Mouse (Mus musculus): ENCODE measurements around the gene Mbnl2. TPM values are rescaled to one million over a fixed set of nuclear protein-coding genes. Genes with fewer than 3 reads are reported as not detected.

Gene Mbnl2
- polyA plus RNA-seq, 1 experiment from 2014 or later, result 45.5 TPM

DNA sequence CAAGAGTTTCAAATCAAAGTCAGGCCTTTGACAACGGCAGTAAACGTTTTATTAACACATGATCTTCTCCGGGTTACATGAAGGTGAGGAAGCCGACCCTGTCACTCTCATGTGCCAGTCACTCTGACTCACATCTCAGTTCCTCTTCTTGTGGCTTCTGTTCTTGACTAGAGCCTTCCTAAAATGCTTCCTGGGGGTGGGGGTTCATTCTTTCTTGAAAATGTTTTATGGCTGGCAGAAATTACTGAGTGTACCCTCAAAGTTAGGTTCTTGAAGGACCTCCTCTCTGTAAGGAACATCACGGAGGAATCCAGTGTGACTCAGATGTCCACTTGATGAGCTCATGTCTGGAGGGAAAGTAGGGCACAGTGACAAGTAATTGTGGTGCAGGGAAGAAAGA is 50.2 kb downstream of the Mbnl2 start:
- Histone ChIP-seq H3K9me3 (replicated peaks) (no peaks in the 10 kb centered on the region), H3K4me1 (peaks cover 10% of the 10 kb centered on the region; the same call in 1 of the 2 replicates), H3K27ac (no peak overlapping the region), H3K4me3 (no peak overlapping the region), H3K36me3 (peaks cover 25% of the 10 kb centered on the region), H3K27me3 (ENCODE audit: low read depth, poor library complexity, severe bottlenecking) (no peaks in the 10 kb centered on the region)
- WGBS, result 87% methylated on average over 5 of the region's 5 CpGs
- no peak for DNase-seq (ENCODE audit: low spot score)

DNA sequence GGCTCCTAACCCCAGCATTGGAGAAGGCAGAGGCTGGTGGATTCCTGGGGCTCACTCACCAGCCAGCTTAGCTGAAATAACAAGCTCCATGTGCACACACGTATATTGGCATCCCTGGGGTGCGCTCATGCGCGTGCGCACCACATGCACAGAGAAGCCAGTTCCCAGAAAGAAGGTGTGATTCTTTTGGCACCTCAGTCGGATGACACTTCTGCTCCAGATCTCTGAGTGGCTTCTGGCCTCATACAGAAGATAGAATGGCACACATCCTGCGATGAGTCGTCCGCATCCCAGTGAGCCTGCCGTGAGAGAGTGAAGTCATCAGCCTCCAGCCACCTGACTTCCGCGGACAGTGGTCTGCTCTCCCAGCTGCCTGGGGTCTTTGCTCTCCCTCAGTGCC is 55.0 kb downstream of the Mbnl2 start:
- DNase-seq (ENCODE audit: low spot score), result no peak
- H3K27ac ChIP-seq, result no peak overlapping the region
- H3K9me3 ChIP-seq (replicated peaks), result no peaks in the 10 kb centered on the region
- H3K4me3 ChIP-seq, result no peak overlapping the region
- H3K27me3 ChIP-seq (ENCODE audit: low read depth, poor library complexity, severe bottlenecking), result no peaks in the 10 kb centered on the region
- H3K4me1 ChIP-seq, result peaks cover 6% of the 10 kb centered on the region; the same call in 1 of the 2 replicates
- H3K36me3 ChIP-seq, result peaks cover 17% of the 10 kb centered on the region; the same call in 1 of the 2 replicates
- 84% methylated on average over 12 of the region's 12 CpGs for WGBS

DNA sequence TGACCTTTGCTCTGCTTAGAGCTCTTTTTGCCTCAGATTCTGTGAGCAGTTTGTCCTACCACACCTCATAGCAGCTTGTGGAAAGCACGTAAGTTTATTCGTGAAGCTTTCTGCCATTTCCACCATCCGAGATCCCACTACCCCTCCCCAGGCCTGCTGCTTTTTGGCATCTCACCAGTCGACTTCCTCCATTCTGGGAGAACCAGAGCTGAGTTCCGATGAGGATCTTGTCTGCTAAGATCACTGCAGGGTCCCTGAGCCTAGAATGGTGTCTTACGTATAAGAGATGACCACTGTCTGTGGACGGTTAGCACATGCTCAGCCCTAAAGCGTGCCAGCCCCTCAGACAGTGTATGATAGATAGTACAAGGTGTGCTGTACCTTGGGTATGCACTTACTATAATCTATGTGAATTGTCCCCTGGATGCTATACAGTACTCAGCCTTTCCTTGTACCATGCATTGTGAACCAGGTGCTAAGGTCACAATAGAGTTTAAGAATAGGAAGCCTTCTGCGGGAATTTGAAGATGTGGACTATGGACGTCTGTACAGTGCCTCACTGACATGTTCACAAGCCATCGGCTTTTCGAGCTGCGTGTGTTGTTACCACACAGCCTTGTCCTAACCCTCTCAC is 55.5 kb downstream of the Mbnl2 start:
- Histone ChIP-seq H3K36me3 (peaks cover 13% of the 10 kb centered on the region; the same call in 1 of the 2 replicates), H3K4me3 (no peak overlapping the region), H3K4me1 (peaks cover 6% of the 10 kb centered on the region; the same call in 1 of the 2 replicates), H3K27me3 (ENCODE audit: low read depth, poor library complexity, severe bottlenecking) (no peaks in the 10 kb centered on the region), H3K27ac (no peak overlapping the region), H3K9me3 (replicated peaks) (no peaks in the 10 kb centered on the region)
- DNase-seq (ENCODE audit: low spot score), result no peak
- WGBS, result 88% methylated on average over 13 of the region's 13 CpGs

DNA sequence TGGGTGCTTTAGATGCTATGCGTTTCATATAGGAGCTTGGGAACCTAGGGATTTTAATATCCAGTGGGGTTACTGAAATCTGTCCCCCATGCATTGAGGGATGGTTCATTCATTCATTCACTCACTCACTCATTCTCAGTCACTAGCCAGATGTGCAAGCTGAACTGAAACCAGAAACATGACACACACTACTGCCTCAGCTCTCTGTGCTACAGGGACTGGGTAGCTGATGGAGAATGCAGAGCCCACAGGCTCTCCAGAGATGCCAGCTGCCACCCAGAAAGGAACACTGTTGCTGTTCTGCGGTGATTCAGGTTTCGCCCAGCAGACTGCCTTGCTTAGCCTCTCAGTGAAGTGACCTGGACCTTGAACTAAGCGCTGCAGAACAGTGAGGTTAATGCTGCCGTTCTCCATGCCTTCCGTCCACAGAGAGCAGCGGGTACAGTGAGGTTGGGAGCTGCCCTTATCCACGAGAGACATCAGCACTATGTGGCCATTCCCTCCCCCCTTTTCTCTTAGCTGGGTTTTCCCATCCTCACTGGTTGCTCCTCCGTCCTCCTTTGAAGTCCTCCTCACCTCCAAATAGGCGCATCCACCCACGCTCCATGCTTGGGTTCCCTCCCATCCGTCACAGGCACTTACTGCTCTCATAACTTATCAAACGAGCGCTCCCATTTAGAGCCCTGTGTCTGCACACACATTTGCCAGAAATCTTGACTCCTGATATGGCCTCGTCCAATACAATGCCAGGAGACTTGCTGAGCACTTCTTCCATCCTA is 58.2 kb downstream of the Mbnl2 start:
- H3K27me3 ChIP-seq (ENCODE audit: low read depth, poor library complexity, severe bottlenecking), result no peaks in the 10 kb centered on the region
- no peak overlapping the region for H3K4me3 ChIP-seq
- no peaks in the 10 kb centered on the region for H3K9me3 ChIP-seq (replicated peaks)
- peaks cover 19% of the 10 kb centered on the region for H3K4me1 ChIP-seq
- DNase-seq (ENCODE audit: low spot score), result no peak
- no peak overlapping the region for H3K27ac ChIP-seq
- 87% methylated on average over 15 of the region's 15 CpGs for WGBS
- 0 out of 2 replicates have a peak, but pooled peaks cover 3% of the 10 kb centered on the region for H3K36me3 ChIP-seq

DNA sequence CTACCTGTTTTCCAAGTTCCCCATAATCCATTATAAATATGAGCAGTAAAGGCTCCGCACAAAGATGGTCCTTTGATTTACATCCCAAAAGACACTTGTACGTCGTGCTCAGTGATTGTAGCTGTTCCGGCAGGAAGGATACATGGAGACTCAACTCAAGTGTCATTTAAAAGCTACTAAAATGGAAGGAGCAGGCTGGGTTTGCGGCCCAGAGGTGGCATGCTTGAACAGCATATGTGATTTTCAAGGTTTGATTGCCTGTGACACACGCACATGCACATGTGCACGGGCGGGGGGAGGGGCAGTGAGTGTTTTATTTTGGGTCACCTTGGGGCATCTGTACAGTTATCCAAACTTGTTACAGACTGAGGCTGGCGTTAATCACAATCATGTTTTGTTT is 59.9 kb downstream of the Mbnl2 start:
- peaks cover 16% of the 10 kb centered on the region for H3K4me1 ChIP-seq
- no peak overlapping the region for H3K27ac ChIP-seq
- H3K27me3 ChIP-seq (ENCODE audit: low read depth, poor library complexity, severe bottlenecking), result no peaks in the 10 kb centered on the region
- DNase-seq (ENCODE audit: low spot score), result no peak
- 0 out of 2 replicates have a peak, but pooled peaks cover 3% of the 10 kb centered on the region for H3K36me3 ChIP-seq
- H3K4me3 ChIP-seq, result no peak overlapping the region
- 89% methylated on average over 9 of the region's 9 CpGs for WGBS
- H3K9me3 ChIP-seq (replicated peaks), result no peaks in the 10 kb centered on the region

DNA sequence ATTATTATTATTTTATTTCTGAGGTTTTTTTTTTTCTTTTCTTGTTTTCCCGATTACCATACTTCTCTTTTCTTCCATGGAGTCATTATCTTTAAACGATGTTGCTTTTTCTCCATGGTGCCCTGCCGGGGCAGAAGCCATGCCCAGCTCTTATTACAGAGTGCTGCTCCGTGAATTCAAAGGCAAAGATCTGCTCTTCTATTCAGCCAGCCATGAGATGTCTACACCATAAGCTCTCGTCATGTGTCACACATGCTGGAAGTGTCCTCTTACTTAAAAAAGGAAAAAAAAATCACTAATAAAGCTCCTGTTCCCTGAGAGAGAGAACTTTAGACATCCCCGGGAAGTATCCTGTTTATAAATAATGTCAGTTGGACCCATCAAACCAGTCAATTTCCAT is 60.4 kb downstream of the Mbnl2 start:
- WGBS, result 77% methylated on average over 6 of the region's 6 CpGs
- H3K4me1 ChIP-seq, result peaks cover 13% of the 10 kb centered on the region
- H3K36me3 ChIP-seq, result 0 out of 2 replicates have a peak, but pooled peaks cover 3% of the 10 kb centered on the region
- H3K4me3 ChIP-seq, result no peak overlapping the region
- H3K9me3 ChIP-seq (replicated peaks), result no peaks in the 10 kb centered on the region
- H3K27me3 ChIP-seq (ENCODE audit: low read depth, poor library complexity, severe bottlenecking), result no peaks in the 10 kb centered on the region
- H3K27ac ChIP-seq, result no peak overlapping the region
- no peak for DNase-seq (ENCODE audit: low spot score)

DNA sequence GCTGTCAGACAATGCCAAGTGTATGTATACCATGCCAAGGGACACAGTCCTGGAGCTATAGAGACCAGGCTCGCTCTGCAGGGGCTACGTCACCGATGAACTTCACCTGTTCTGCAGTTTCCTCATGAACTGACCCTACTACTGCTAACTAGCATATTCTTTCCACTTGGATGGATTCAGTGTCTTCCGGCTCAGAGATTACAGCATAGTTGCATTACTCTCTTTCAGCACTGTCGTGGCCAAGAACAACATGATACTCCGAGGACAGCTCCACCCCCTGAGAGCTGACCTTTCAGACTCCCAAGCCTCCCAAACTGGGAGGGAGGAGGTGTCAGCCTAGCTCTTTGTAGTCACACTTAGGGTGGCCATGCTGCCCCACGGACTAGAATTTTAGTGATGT is 60.9 kb downstream of the Mbnl2 start:
- WGBS, result 54% methylated on average over 7 of the region's 7 CpGs
- Histone ChIP-seq H3K4me3 (no peak overlapping the region), H3K27ac (no peak overlapping the region), H3K36me3 (0 out of 2 replicates have a peak, but pooled peaks cover 3% of the 10 kb centered on the region), H3K4me1 (peaks cover 13% of the 10 kb centered on the region), H3K27me3 (ENCODE audit: low read depth, poor library complexity, severe bottlenecking) (no peaks in the 10 kb centered on the region), H3K9me3 (replicated peaks) (no peaks in the 10 kb centered on the region)
- no peak for DNase-seq (ENCODE audit: low spot score)

DNA sequence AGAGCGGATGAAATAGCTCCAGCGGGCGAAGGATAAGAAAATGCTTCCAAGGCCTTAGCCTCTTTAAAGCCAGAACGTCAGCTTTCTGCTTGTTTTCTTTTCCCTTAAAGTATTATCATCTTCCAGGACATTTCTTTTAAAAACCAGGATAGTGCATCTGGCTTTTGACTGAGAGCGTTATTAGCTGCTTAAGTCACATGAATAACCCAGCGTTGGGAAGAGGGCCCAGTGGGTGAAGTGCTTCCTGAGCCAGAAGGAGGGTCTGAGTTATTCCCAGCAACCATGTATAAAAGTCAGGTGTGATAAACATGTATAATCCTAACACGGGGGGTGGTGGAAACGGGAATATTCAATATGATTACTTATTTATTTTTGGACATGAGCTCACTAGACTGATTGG is 61.4 kb downstream of the Mbnl2 start:
- no peak for DNase-seq (ENCODE audit: low spot score)
- Histone ChIP-seq H3K9me3 (replicated peaks) (no peaks in the 10 kb centered on the region), H3K36me3 (0 out of 2 replicates have a peak, but pooled peaks cover 3% of the 10 kb centered on the region), H3K27ac (no peak overlapping the region), H3K27me3 (ENCODE audit: low read depth, poor library complexity, severe bottlenecking) (no peaks in the 10 kb centered on the region), H3K4me3 (no peak overlapping the region), H3K4me1 (peaks cover 13% of the 10 kb centered on the region)
- WGBS, result 84% methylated on average over 8 of the region's 8 CpGs

DNA sequence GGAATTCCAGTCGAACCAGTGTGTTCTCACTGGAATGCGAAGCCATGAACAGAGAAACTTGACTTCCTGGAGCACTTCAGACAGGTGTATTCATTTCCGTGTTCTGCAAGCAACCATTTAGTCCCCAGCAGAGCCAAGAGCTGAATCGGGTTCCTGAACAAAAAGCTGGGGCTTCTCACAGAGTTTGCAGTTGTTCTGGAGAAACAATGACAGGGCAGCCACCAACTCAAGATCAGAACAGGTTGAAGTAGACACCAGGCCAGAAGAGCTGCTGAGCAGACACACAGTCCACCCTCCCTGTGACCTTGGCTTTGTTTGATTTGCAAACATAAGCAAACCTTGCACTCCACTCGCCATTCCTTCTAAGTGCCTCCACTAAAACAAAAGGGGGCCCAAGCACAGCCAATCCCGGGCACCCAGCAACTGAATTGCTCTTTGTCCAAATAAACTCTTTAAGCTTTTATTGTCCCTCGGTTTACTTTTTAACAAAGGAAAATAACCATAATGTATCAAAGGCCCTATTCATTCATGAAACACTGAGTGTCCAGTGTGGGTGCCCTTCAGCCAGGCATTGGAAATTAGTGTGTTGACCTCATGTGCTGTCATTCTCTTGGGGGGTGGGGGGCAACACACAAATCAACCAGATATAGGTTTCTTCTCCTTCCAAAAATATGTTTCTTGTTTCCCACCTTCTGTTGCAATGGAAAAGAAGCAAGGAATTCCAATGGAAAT is 62.4 kb downstream of the Mbnl2 start:
- 72% methylated on average over 7 of the region's 7 CpGs for WGBS
- DNase-seq (ENCODE audit: low spot score), result no peak
- 0 out of 2 replicates have a peak, but pooled peaks cover 3% of the 10 kb centered on the region for H3K36me3 ChIP-seq
- no peaks in the 10 kb centered on the region for H3K9me3 ChIP-seq (replicated peaks)
- H3K27me3 ChIP-seq (ENCODE audit: low read depth, poor library complexity, severe bottlenecking), result no peaks in the 10 kb centered on the region
- no peak overlapping the region; the same call in 1 of the 2 replicates for H3K27ac ChIP-seq
- no peak overlapping the region for H3K4me3 ChIP-seq
- peaks cover 13% of the 10 kb centered on the region for H3K4me1 ChIP-seq

DNA sequence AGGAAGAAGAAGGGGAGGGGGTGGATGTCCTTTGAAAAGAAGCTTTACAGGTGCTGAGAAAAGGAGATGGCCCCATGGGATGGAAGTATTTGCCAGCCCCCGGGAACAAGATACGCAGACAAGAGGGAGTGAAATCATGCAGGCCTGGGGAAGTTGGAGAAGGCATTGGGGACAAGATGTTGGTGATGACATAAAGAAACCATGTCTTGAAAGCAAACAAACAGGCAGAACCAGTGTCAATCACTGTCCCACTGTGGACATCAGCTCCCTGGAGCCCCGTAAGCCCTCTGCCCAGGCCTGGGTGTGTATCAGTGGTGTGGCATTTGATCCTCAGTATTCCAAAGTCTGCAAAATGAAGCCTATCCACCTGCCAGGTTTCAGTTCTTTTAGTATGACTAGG is 63.2 kb downstream of the Mbnl2 start:
- Histone ChIP-seq H3K27me3 (ENCODE audit: low read depth, poor library complexity, severe bottlenecking) (no peaks in the 10 kb centered on the region), H3K9me3 (replicated peaks) (no peaks in the 10 kb centered on the region), H3K4me3 (no peak overlapping the region), H3K36me3 (0 out of 2 replicates have a peak, but pooled peaks cover 3% of the 10 kb centered on the region), H3K27ac (no peak overlapping the region), H3K4me1 (peaks cover 13% of the 10 kb centered on the region)
- 87% methylated on average over 3 of the region's 3 CpGs for WGBS
- no peak for DNase-seq (ENCODE audit: low spot score)

DNA sequence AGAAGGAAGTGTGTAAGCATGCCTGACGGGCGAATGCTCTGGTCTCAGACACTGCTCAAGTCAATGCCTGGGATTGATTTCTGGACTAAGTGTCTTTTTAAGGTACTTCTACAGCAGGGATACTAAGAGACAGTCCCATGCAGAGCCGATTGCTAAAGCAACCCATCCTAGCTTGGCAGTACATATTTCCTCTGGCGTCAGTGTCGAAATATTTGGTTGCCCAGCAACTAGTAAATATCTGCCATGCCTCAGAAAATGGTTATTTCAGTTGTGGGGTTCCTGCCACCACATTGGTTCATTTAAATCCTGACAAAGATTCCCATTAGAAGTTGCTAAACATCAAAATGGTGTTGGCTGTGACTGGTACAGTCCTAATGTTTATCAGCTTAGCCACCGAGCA is 66.4 kb downstream of the Mbnl2 start:
- no peak overlapping the region for H3K4me3 ChIP-seq
- H3K27ac ChIP-seq, result no peak overlapping the region
- no peaks in the 10 kb centered on the region for H3K27me3 ChIP-seq (ENCODE audit: low read depth, poor library complexity, severe bottlenecking)
- H3K9me3 ChIP-seq (replicated peaks), result 0 out of 2 replicates have a peak, but pooled peaks cover 2% of the 10 kb centered on the region
- H3K4me1 ChIP-seq, result peaks cover 10% of the 10 kb centered on the region; the same call in 1 of the 2 replicates
- H3K36me3 ChIP-seq, result peaks cover 16% of the 10 kb centered on the region
- no peak for DNase-seq (ENCODE audit: low spot score)
- 94% methylated on average over 6 of the region's 6 CpGs for WGBS

DNA sequence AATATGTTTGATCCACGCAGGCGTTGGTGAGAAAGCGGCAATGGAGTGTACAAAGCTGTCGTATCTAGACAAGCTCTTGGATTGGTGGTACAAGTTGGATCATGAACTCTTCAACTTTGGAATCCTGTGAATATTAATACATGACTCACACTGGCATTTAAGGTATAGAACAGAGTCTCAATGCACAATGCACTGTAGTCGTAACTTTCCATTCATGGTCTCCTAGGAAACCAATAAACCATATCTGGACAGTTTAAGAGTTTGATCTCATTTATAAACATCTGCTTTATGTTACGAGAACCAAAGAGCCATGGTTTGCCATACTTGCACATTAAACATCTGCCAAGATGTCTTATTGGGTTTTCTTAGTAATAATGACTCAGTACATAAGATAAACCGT is 66.9 kb downstream of the Mbnl2 start:
- Histone ChIP-seq H3K27me3 (ENCODE audit: low read depth, poor library complexity, severe bottlenecking) (no peaks in the 10 kb centered on the region), H3K4me3 (no peak overlapping the region), H3K36me3 (peaks cover 20% of the 10 kb centered on the region), H3K27ac (no peak overlapping the region), H3K9me3 (replicated peaks) (0 out of 2 replicates have a peak, but pooled peaks cover 2% of the 10 kb centered on the region), H3K4me1 (peaks cover 8% of the 10 kb centered on the region; the same call in 1 of the 2 replicates)
- 95% methylated on average over 7 of the region's 7 CpGs for WGBS
- no peak for DNase-seq (ENCODE audit: low spot score)
